Mouse (Mus musculus) liver, embryonic 16.5 days (tissue): ENCODE measurements around the gene Emp1. TPM values are rescaled to one million over a fixed set of nuclear protein-coding genes. Genes with fewer than 3 reads are reported as not detected.
A peak's percentile ranks its signal among the peaks of the same experiment; 100 is the strongest.

Experiments
- ATAC-seq: fragments of 200-750 bp; cut with Nextera tagmentation; 2 replicates; pipeline ENCODE4 v1.8.0; 2017; ENCODE audit warnings: low read depth, mild to moderate bottlenecking, moderate number of reproducible peaks, moderate library complexity
- H3K27ac ChIP-seq: fragments of 300-500 bp; sonication (generic); 2 replicates; pipeline ENCODE4 v1.5.1; 2014; ENCODE audit warnings: mild to moderate bottlenecking, low read length
- H3K27me3 ChIP-seq: fragments of 300-500 bp; sonication (generic); 2 replicates; pipeline ENCODE4 v1.6.1; 2014; ENCODE audit warnings: low read depth, low read length, mixed read lengths; ENCODE audit not compliant: control insufficient read depth, insufficient read depth
- H3K36me3 ChIP-seq: fragments of 300-500 bp; sonication (generic); 2 replicates; pipeline ENCODE4 v1.6.1; 2014; ENCODE audit warnings: mild to moderate bottlenecking; ENCODE audit not compliant: control insufficient read depth, insufficient read depth
- H3K4me1 ChIP-seq: fragments of 300-500 bp; sonication (generic); 2 replicates; pipeline ENCODE4 v1.6.1; 2014; ENCODE audit warnings: low read depth, low read length, mixed read lengths; ENCODE audit not compliant: control insufficient read depth
- H3K4me2 ChIP-seq: fragments of 300-500 bp; sonication (generic); 2 replicates; pipeline ENCODE4 v1.6.1; 2014; ENCODE audit warnings: low read depth, low read length, mixed read lengths
- H3K4me3 ChIP-seq: fragments of 300-500 bp; sonication (generic); 2 replicates; pipeline ENCODE4 v1.5.1; 2014; ENCODE audit warnings: low read depth, mild to moderate bottlenecking, low read length
- H3K9ac ChIP-seq: fragments of 300-500 bp; sonication (generic); 2 replicates; pipeline ENCODE4 v1.6.1; 2014; ENCODE audit warnings: low read depth, low read length
- H3K9me3 ChIP-seq: fragments of 300-500 bp; sonication (generic); replicated peaks from 2 replicates; pipeline ENCODE4 v1.6.1; 2016; ENCODE audit warnings: low read length; ENCODE audit not compliant: control insufficient read depth
- WGBS: fragments of 180-500 bp; shearing (Covaris S2); extraction: QIAGEN DNeasy Blood & Tissue Kit; methylation state at CpG from one replicate; pipeline ENCODE4 v1.1.7; 2014; ENCODE audit not compliant: insufficient replicate concordance; 5-methylcytosine and 5-hydroxymethylcytosine counted together
- polyA plus RNA-seq: library from polyadenylated mRNA; unstranded; fragments of >200 nt; fragmentation: Nextera tagmentation; extraction: Ambion mirVana; gene quantifications from 2 replicates; pipeline ENCODE4 v1.2.1, GENCODE M21; 2015

The Emp1 gene
- polyA plus RNA-seq, result 1.7 and 2.2 TPM in 2 replicates

GRCm38 (mm10) chr6:135362459-135363159 lies at the start of gene Emp1:
Emp1 (plus strand) TSS chr6:135362545.
- ATAC-seq, result no peak
- Histone ChIP-seq H3K9me3 (no peaks in the 10 kb centered on the region), H3K27ac (no peak within 1 kb of the TSS; the same call in 1 of the 2 replicates), H3K4me2 (0 out of 2 replicates have a peak within 1 kb of the TSS, but pooled peaks have one; percentile 3), H3K27me3 (no peaks in the 10 kb centered on the region), H3K36me3 (no peaks in the 10 kb centered on the region), H3K9ac (no peak within 1 kb of the TSS), H3K4me3 (peak within 1 kb of the TSS; percentile 17; the same call in 1 of the 2 replicates), H3K4me1 (no peaks in the 10 kb centered on the region; the same call in 1 of the 2 replicates)
- 38% methylated on average over 13 of the region's 13 CpGs for WGBS

- no peak overlapping the region for H3K4me2 ChIP-seq
- H3K27ac ChIP-seq, result no peak overlapping the region
- no peaks in the 10 kb centered on the region for H3K4me1 ChIP-seq
- 67% methylated on average over 9 of the region's 9 CpGs for WGBS
- H3K4me3 ChIP-seq, result no peak overlapping the region
- no peaks in the 10 kb centered on the region for H3K27me3 ChIP-seq
- H3K36me3 ChIP-seq, result no peaks in the 10 kb centered on the region
- no peak overlapping the region for H3K9ac ChIP-seq
- ATAC-seq, result no peak
- H3K9me3 ChIP-seq, result no peaks in the 10 kb centered on the region
Observed at GRCm38 (mm10) chr6:135313981-135314380, 48.4 kb upstream of the Emp1 start.

GRCm38 (mm10) chr6:135316141-135316540 lies 46.2 kb upstream of the Emp1 start:
- 47% methylated on average over 2 of the region's 2 CpGs for WGBS
- no peaks in the 10 kb centered on the region for H3K36me3 ChIP-seq
- no peak overlapping the region for H3K9ac ChIP-seq
- no peaks in the 10 kb centered on the region for H3K4me1 ChIP-seq
- no peak overlapping the region for H3K4me3 ChIP-seq
- H3K27me3 ChIP-seq, result no peaks in the 10 kb centered on the region
- no peak for ATAC-seq
- H3K4me2 ChIP-seq, result no peak overlapping the region
- no peak overlapping the region for H3K27ac ChIP-seq
- no peaks in the 10 kb centered on the region for H3K9me3 ChIP-seq

GRCm38 (mm10) chr6:135319431-135319933 lies 42.9 kb upstream of the Emp1 start:
- Histone ChIP-seq H3K27me3 (peaks cover 3% of the 10 kb centered on the region; the same call in 1 of the 2 replicates), H3K9me3 (no peaks in the 10 kb centered on the region), H3K27ac (no peak overlapping the region), H3K4me3 (no peak overlapping the region), H3K36me3 (no peaks in the 10 kb centered on the region), H3K9ac (no peak overlapping the region), H3K4me1 (peaks cover 3% of the 10 kb centered on the region; the same call in 1 of the 2 replicates), H3K4me2 (no peak overlapping the region)
- 68% methylated on average over 5 of the region's 5 CpGs for WGBS
- ATAC-seq, result no peak

- Histone ChIP-seq H3K9me3 (no peaks in the 10 kb centered on the region), H3K27me3 (peaks cover 3% of the 10 kb centered on the region; the same call in 1 of the 2 replicates), H3K4me3 (no peak overlapping the region), H3K4me2 (no peak overlapping the region), H3K27ac (no peak overlapping the region), H3K4me1 (peaks cover 3% of the 10 kb centered on the region; the same call in 1 of the 2 replicates), H3K9ac (no peak overlapping the region), H3K36me3 (no peaks in the 10 kb centered on the region)
- no peak for ATAC-seq
- 49% methylated on average over 7 of the region's 7 CpGs for WGBS
Observed at GRCm38 (mm10) chr6:135322749-135323148, 39.6 kb upstream of the Emp1 start.

GRCm38 (mm10) chr6:135323311-135323982 lies 38.9 kb upstream of the Emp1 start:
- Histone ChIP-seq H3K36me3 (no peaks in the 10 kb centered on the region), H3K9ac (no peak overlapping the region), H3K4me1 (peaks cover 3% of the 10 kb centered on the region; the same call in 1 of the 2 replicates), H3K4me2 (no peak overlapping the region), H3K9me3 (no peaks in the 10 kb centered on the region), H3K4me3 (no peak overlapping the region), H3K27ac (no peak overlapping the region), H3K27me3 (peaks cover 3% of the 10 kb centered on the region; the same call in 1 of the 2 replicates)
- WGBS, result 8% methylated on average over 16 of the region's 16 CpGs
- peak; percentile 43; the same call in 1 of the 2 replicates for ATAC-seq

GRCm38 (mm10) chr6:135324111-135324510 lies 38.2 kb upstream of the Emp1 start:
- WGBS, result 14% methylated on average over 3 of the region's 3 CpGs
- Histone ChIP-seq H3K9me3 (no peaks in the 10 kb centered on the region), H3K4me2 (no peak overlapping the region), H3K4me3 (no peak overlapping the region), H3K4me1 (peaks cover 3% of the 10 kb centered on the region; the same call in 1 of the 2 replicates), H3K27ac (no peak overlapping the region), H3K27me3 (peaks cover 3% of the 10 kb centered on the region; the same call in 1 of the 2 replicates), H3K9ac (no peak overlapping the region), H3K36me3 (no peaks in the 10 kb centered on the region)
- ATAC-seq, result no peak

- no peak overlapping the region for H3K9ac ChIP-seq
- peaks cover 3% of the 10 kb centered on the region; the same call in 1 of the 2 replicates for H3K4me1 ChIP-seq
- no peak overlapping the region for H3K4me3 ChIP-seq
- no peak overlapping the region for H3K4me2 ChIP-seq
- no peak for ATAC-seq
- H3K27me3 ChIP-seq, result peaks cover 3% of the 10 kb centered on the region; the same call in 1 of the 2 replicates
- no peaks in the 10 kb centered on the region for H3K9me3 ChIP-seq
- WGBS, result 18% methylated on average over 9 of the region's 9 CpGs
- no peaks in the 10 kb centered on the region for H3K36me3 ChIP-seq
- no peak overlapping the region for H3K27ac ChIP-seq
Observed at GRCm38 (mm10) chr6:135324686-135325300, 37.6 kb upstream of the Emp1 start.
